Mouse (Mus musculus): ENCODE results near the gene Tom1.
A peak's percentile ranks its signal among the peaks of the same experiment; 100 is the strongest.

Gene Tom1

GRCm38 (mm10) chr8:75088989-75089881, 55.7 kb downstream of the Tom1 start:
- DNase-seq (ENCODE audit: low read depth, low spot score) = peak; percentile 98

- DNase-seq (ENCODE audit: low read depth, low spot score) = no peak
Measured at GRCm38 (mm10) chr8:75090781-75091365, 57.4 kb downstream of the Tom1 start.

- DNase-seq (ENCODE audit: low read depth, low spot score) = peak; percentile 97
Measured at GRCm38 (mm10) chr8:75093399-75094156, 60.1 kb downstream of the Tom1 start, which contains the start of gene Hmox1. TSS of gene Hmox1 (plus strand) at chr8:75093621.

- DNase-seq (ENCODE audit: low read depth, low spot score) = no peak
Measured at GRCm38 (mm10) chr8:75102956-75103355, 69.5 kb downstream of the Tom1 start.

- DNase-seq (ENCODE audit: low read depth, low spot score) = no peak
Measured at GRCm38 (mm10) chr8:75103376-75103878, 69.9 kb downstream of the Tom1 start.

- peak; percentile 94 for DNase-seq (ENCODE audit: low read depth, low spot score)
Measured at GRCm38 (mm10) chr8:75108527-75109235, 75.2 kb downstream of the Tom1 start.

GRCm38 (mm10) chr8:75109236-75109967, 75.9 kb downstream of the Tom1 start, which contains the start of gene Mcm5:
TSS of gene Mcm5 (plus strand) at chr8:75109569.
- DNase-seq (ENCODE audit: low read depth, low spot score) = peak; percentile 100

GRCm38 (mm10) chr8:75110093-75110492, 76.6 kb downstream of the Tom1 start:
- DNase-seq (ENCODE audit: low read depth, low spot score) = no peak

GRCm38 (mm10) chr8:75118505-75118904, 85.0 kb downstream of the Tom1 start:
- DNase-seq (ENCODE audit: low read depth, low spot score) = no peak

- no peak for DNase-seq (ENCODE audit: low read depth, low spot score)
Measured at GRCm38 (mm10) chr8:75119287-75119686, 85.8 kb downstream of the Tom1 start.

Measured in ES-CJ7 (cell line).